Mouse (Mus musculus) adrenal gland, postnatal 10 days (tissue): ENCODE measurements around the gene Pdzd8. TPM values are rescaled to one million over a fixed set of nuclear protein-coding genes. Genes with fewer than 3 reads are reported as not detected.

Experiments
- DNase-seq: peaks from one replicate; pipeline ENCODE4 v3.0.0; 2021; ENCODE audit warnings: mixed read lengths
- total RNA-seq, 2 experiments: library from RNA; stranded (reverse); gene quantifications; 2 replicates each; pipeline ENCODE4 v1.2.3; 2021

Gene Pdzd8
- total RNA-seq, 2 experiments from 2014 or later = 31.9 to 33.3 TPM

- no peak for DNase-seq
These were observed 69.2 kb downstream of the Pdzd8 start for GRCm38 (mm10) chr19:59276354-59276753.

- no peak for DNase-seq
These were observed 72.4 kb downstream of the Pdzd8 start for GRCm38 (mm10) chr19:59273190-59273589.

- DNase-seq = no peak
These were observed 78.1 kb downstream of the Pdzd8 start for GRCm38 (mm10) chr19:59267417-59267963.

GRCm38 (mm10) chr19:59265907-59266306 lies 79.7 kb downstream of the Pdzd8 start:
- DNase-seq = no peak

- no peak for DNase-seq
These were observed 80.6 kb downstream of the Pdzd8 start for GRCm38 (mm10) chr19:59264838-59265532.

- DNase-seq = no peak
These were observed 82.4 kb downstream of the Pdzd8 start for GRCm38 (mm10) chr19:59263171-59263570.

- no peak for DNase-seq
These were observed 84.0 kb downstream of the Pdzd8 start for GRCm38 (mm10) chr19:59261604-59262003.

- peak; percentile 28 for DNase-seq
These were observed 84.7 kb downstream of the Pdzd8 start, which contains the start of gene Slc18a2 for GRCm38 (mm10) chr19:59260718-59261442. TSS of gene Slc18a2 (plus strand) at chr19:59260896.

- no peak for DNase-seq
These were observed 85.9 kb downstream of the Pdzd8 start for GRCm38 (mm10) chr19:59259633-59260032.

GRCm38 (mm10) chr19:59252651-59253050 lies 92.9 kb downstream of the Pdzd8 start:
- no peak for DNase-seq

- DNase-seq = no peak
These were observed 96.9 kb downstream of the Pdzd8 start for GRCm38 (mm10) chr19:59248553-59249286.

GRCm38 (mm10) chr19:59248144-59248543 lies 97.4 kb downstream of the Pdzd8 start:
- peak; percentile 40 for DNase-seq

Other genes starting within 250 kb of the Pdzd8 start
- gene Vax1, start 175.7 kb downstream of the Pdzd8 start, total RNA-seq = not detected
- not detected for gene Kcnk18, start 126.6 kb downstream of the Pdzd8 start, total RNA-seq
- 10 to 100 TPM; 17.3 to 29.7 TPM for gene Slc18a2, start 84.9 kb downstream of the Pdzd8 start, total RNA-seq
- gene Rps12-ps3, start 23.5 kb downstream of the Pdzd8 start, total RNA-seq = 100 to 1,000 TPM; 647 to 808 TPM
- under 1 TPM in 1 of 2 experiments, not detected in 1; 0.27 TPM for gene Emx2, start 112.6 kb upstream of the Pdzd8 start, total RNA-seq